Mouse (Mus musculus) megakaryocyte, embryonic 14.5 days (primary cell): ENCODE results near the gene Hnrnph3. TPM values are rescaled to one million over a fixed set of nuclear protein-coding genes. Genes with fewer than 3 reads are reported as not detected.

ENCODE experiments used
- H3K27me3 ChIP-seq: replicated peaks from 2 replicates; pipeline ENCODE3; 2012; ENCODE audit warnings: inconsistent platforms
- H3K36me3 ChIP-seq: replicated peaks from 2 replicates; pipeline ENCODE3; 2012; ENCODE audit warnings: low read length, inconsistent platforms, mixed read lengths
- H3K4me1 ChIP-seq: 2 replicates; pipeline ENCODE4 v1.6.1; 2012; ENCODE audit warnings: inconsistent platforms
- H3K4me3 ChIP-seq: replicated peaks from 2 replicates; pipeline ENCODE3; 2012; ENCODE audit warnings: moderate library complexity, mild to moderate bottlenecking, inconsistent platforms
- H3K9me3 ChIP-seq: 2 replicates; pipeline ENCODE4 v1.6.1; 2012; ENCODE audit warnings: inconsistent platforms
- FLI1 ChIP-seq: IDR thresholded peaks from 2 replicates; pipeline ENCODE4 v1.6.1; 2012; ENCODE audit warnings: low read length, inconsistent platforms, mixed read lengths
- GATA1 ChIP-seq: IDR thresholded peaks from 3 replicates; pipeline ENCODE4 v1.6.1; 2012; ENCODE audit warnings: mixed read lengths, low read length, inconsistent platforms, borderline replicate concordance
- polyA plus RNA-seq: library from polyadenylated mRNA; stranded (reverse); fragments of >175 nt; gene quantifications from 2 replicates; pipeline ENCODE4 v1.2.3, GENCODE M21; 2012; ENCODE audit warnings: low replicate concordance; ENCODE audit not compliant: insufficient read depth

Hnrnph3 gene
- polyA plus RNA-seq, 1 experiment, result 18.4 TPM

DNA sequence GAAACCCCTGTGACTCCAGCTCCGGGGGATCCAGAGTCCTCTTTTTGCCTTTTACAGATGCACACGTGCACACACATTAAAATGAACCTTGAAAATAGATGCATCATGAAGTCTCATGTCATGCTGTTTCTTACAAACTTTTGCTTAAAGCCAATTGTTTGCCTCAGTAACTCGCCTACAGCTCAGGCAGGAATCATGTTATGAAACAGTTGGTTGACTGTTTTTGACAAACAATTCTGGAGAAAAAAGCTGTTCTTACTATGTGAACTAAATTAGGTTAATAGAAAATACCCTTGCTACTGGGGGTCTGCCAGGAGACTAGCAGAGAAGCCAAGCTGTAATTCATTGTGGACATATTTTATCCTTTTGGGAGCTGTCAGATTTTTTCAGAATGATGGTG lies 8.9 kb upstream of the Hnrnph3 start:
- no peaks in the 10 kb centered on the region for H3K36me3 ChIP-seq
- TF ChIP-seq FLI1 (no peak), GATA1 (no peak)
- peaks cover 5% of the 10 kb centered on the region for H3K9me3 ChIP-seq
- H3K27me3 ChIP-seq, result peaks cover 6% of the 10 kb centered on the region
- H3K4me1 ChIP-seq, result peaks cover 16% of the 10 kb centered on the region
- H3K4me3 ChIP-seq, result no peak overlapping the region

DNA sequence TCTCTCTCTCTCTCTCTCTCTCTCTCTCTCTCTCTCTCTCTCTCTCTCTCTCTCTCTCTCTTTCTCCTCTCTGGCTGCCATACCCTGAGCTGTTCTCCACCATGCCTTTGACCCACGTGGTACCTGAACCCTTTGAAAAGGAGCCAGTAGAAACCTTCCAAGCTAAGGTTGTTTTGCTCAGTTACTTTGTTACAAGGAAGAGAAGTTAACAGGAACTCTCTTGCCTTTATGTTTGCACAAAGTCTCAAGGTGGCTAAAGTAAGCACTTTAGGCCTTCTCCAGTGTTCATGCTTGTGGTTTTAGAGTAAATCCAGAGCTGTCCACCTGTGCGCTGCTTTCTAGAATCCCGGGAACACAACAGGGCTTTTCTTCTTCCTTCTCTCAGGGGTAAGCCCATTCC lies 8.2 kb upstream of the Hnrnph3 start:
- Histone ChIP-seq H3K36me3 (no peaks in the 10 kb centered on the region), H3K9me3 (peaks cover 8% of the 10 kb centered on the region), H3K4me3 (no peak overlapping the region), H3K27me3 (peaks cover 4% of the 10 kb centered on the region), H3K4me1 (peaks cover 16% of the 10 kb centered on the region)
- TF ChIP-seq GATA1, result no peak
- no peak for TF ChIP-seq FLI1

DNA sequence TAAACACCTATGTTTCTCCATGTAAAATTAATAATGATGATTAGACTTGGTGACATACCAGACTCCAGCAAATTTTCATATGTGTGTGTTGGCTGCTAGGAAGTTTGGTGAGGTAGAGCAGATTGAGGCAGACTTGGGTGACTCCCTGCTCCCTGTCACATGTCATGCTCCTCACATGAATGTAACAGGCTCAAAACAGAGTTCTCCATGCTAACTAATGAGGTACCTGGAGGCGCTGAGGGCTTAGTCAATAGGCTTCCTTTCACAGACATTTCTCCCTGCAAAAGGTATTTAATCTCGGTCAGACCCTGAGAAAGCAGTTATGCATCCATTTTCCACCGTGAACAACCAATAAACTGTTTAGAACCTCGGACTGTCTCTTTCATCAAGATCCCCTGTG lies 4.4 kb upstream of the Hnrnph3 start:
- Histone ChIP-seq H3K36me3 (no peaks in the 10 kb centered on the region), H3K27me3 (peaks cover 2% of the 10 kb centered on the region), H3K9me3 (peaks cover 8% of the 10 kb centered on the region), H3K4me3 (no peak overlapping the region), H3K4me1 (peaks cover 21% of the 10 kb centered on the region)
- TF ChIP-seq GATA1, result no peak
- no peak for TF ChIP-seq FLI1

DNA sequence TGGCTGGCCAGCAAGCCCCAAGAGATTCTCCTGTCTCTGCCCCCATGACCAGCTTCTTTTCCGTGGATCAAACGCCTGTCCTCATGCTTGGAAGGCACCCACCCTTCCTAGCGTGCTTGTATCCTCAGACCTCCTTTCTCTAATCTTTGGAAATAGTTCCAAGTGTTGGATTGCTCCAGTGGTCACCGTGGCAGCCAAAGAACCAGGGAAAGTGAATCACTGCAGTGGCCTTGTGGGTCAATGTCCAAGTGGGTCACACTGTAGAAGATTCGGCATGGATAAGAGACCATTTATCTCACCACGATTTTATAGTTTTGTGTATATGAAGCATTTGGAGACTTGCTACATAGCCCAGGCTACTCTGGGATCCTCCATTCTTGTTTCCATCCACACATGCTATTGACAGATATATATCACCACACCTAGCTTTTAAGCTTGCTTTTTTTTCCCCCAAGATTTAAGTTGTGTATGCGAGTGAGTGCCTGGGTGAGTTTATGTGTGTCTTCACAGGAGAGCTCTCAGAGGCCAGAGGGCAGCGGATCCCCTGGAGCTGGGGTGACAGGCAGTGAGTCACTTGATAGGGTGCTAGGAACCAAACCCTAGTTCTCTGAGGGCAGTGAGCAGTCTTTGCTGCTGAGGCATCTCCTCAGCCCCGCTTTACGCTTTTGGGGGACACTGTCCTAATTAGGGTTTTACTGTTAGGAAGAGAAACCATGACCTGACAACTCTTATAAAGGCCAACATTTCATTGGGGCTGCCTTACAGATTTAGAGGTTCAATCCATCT lies 3.6 kb upstream of the Hnrnph3 start:
- H3K9me3 ChIP-seq, result peaks cover 8% of the 10 kb centered on the region
- no peak overlapping the region for H3K4me3 ChIP-seq
- H3K4me1 ChIP-seq, result peaks cover 21% of the 10 kb centered on the region
- H3K36me3 ChIP-seq, result no peaks in the 10 kb centered on the region
- peaks cover 2% of the 10 kb centered on the region for H3K27me3 ChIP-seq
- no peak for TF ChIP-seq FLI1
- no peak for TF ChIP-seq GATA1

DNA sequence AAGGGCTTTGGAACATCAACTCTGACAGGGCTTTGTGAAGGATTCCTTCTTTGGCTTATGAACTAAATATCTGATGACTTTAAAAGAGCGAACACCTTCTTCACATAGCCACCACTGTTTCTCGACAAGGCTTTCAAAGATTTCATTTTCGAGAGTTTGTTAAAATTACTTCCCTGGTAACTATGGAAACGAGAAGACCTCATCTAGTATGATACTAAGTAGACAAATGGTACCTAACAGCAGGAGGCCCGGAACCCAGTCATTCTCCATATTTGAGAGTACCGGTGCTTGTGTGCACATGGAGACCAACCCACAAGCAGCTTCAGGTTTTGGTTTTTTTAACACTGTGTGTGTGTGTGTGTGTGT lies 2.8 kb upstream of the Hnrnph3 start:
- Histone ChIP-seq H3K27me3 (peaks cover 2% of the 10 kb centered on the region), H3K9me3 (peaks cover 8% of the 10 kb centered on the region), H3K4me1 (peaks cover 21% of the 10 kb centered on the region), H3K4me3 (no peak overlapping the region), H3K36me3 (no peaks in the 10 kb centered on the region)
- TF ChIP-seq FLI1 (no peak), GATA1 (no peak)

DNA sequence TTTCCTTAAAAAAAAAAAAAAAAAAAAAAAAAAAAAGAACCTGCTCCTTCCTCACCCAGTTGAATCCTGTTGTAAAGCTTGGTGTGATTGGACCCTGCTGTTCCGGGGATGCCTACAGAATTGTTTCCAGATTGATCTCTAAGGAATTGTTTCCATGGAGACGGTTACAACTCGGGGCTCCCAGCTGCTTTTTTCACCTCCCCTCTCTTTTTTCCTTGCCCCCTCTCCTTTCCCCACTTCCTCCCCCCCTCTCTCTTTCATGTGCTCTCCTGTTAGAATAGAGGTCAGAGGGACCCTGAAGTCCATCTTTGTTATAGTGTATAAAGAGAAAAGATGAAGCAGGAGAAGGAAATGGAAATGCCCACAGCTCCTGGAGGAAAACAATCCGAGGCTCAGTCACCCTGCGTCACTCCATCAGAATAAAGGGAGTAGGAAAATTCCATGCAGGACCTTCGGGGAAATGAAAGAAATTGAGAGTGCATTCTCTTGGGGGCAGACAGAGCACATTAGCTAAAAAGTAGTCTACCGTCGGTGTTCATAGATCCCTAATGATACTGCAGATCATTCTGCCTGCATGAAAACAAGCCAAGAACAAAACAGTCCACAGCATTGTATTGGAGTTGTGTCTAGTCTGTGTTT lies 2.3 kb upstream of the Hnrnph3 start:
- H3K27me3 ChIP-seq, result peaks cover 2% of the 10 kb centered on the region
- H3K9me3 ChIP-seq, result peaks cover 8% of the 10 kb centered on the region
- TF ChIP-seq GATA1 (no peak), FLI1 (no peak)
- no peak overlapping the region for H3K4me3 ChIP-seq
- H3K36me3 ChIP-seq, result no peaks in the 10 kb centered on the region
- peaks cover 26% of the 10 kb centered on the region for H3K4me1 ChIP-seq

DNA sequence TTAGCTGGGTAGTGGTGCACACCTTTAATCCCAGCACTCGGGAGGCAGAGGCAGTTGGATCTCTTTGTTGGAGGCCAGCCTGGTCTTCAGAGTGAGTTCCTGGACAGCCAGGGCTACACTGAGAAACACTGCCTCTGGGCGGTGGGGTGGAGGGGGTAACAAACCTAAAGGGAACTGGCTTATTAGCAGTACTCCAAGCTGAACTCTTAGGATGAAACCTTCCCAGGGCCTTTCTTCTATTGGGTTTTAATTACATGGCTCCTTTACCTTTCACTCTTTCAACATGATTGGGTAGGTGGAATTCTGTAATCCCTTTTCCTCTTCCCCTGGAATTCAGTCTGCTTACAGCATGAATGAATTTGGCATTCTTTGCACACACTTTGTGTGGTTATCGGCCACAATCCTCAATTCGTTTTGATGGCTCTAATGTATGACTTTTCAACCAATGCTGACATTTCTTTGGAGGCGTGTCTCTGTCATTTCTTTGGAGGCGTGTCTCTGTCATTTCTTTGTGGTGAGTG lies 1.5 kb upstream of the Hnrnph3 start:
- H3K36me3 ChIP-seq, result no peaks in the 10 kb centered on the region
- peaks cover 8% of the 10 kb centered on the region for H3K9me3 ChIP-seq
- peaks cover 2% of the 10 kb centered on the region for H3K27me3 ChIP-seq
- H3K4me1 ChIP-seq, result peaks cover 33% of the 10 kb centered on the region
- TF ChIP-seq GATA1, result no peak
- TF ChIP-seq FLI1, result no peak
- H3K4me3 ChIP-seq, result peak overlapping the region; percentile 7

DNA sequence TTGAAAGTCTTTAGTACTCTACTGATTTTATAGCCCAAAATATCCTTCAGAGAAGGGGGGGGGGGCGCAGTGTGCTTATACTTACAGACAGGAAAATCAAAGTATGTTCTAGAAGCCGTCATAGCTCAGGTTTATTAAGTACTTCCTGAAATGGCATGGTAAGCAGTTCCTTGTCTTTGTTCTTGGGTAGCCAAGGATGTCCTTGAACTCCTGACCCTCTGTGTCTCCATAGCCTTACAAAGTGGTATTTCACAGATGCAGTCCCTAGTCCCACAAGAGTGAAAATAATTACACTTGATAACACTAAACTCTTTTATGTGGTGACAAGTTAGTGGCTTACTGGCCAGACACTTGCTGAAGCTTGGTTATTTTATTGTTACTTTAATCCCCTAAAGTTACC lies 999 bp upstream of the Hnrnph3 start:
- TF ChIP-seq FLI1, result no peak
- TF ChIP-seq GATA1, result no peak
- Histone ChIP-seq H3K4me3 (peak overlapping the region; percentile 98), H3K36me3 (no peaks in the 10 kb centered on the region), H3K9me3 (peaks cover 8% of the 10 kb centered on the region), H3K4me1 (peaks cover 38% of the 10 kb centered on the region), H3K27me3 (no peaks in the 10 kb centered on the region)

DNA sequence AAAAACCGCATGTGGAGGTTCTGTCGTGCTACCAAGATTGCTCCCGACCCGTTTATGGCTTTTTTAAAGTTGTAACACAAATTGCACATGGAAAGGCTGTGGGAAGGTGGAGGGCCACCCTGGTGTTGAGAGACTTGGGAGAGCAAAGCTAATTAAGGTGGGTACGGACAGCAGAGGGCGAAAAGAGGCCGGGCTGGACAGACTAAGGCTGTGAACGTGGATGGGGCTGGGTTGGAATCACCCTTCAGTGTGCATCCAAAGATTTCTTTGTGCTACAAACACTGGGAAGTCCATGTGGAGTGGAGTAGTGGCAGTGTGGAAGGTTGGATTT lies 528 bp upstream of the Hnrnph3 start:
- peak overlapping the region; percentile 98 for H3K4me3 ChIP-seq
- H3K9me3 ChIP-seq, result peaks cover 8% of the 10 kb centered on the region
- no peak for TF ChIP-seq FLI1
- TF ChIP-seq GATA1, result no peak
- H3K27me3 ChIP-seq, result no peaks in the 10 kb centered on the region
- H3K36me3 ChIP-seq, result peaks cover under 1% of the 10 kb centered on the region
- peaks cover 38% of the 10 kb centered on the region for H3K4me1 ChIP-seq

DNA sequence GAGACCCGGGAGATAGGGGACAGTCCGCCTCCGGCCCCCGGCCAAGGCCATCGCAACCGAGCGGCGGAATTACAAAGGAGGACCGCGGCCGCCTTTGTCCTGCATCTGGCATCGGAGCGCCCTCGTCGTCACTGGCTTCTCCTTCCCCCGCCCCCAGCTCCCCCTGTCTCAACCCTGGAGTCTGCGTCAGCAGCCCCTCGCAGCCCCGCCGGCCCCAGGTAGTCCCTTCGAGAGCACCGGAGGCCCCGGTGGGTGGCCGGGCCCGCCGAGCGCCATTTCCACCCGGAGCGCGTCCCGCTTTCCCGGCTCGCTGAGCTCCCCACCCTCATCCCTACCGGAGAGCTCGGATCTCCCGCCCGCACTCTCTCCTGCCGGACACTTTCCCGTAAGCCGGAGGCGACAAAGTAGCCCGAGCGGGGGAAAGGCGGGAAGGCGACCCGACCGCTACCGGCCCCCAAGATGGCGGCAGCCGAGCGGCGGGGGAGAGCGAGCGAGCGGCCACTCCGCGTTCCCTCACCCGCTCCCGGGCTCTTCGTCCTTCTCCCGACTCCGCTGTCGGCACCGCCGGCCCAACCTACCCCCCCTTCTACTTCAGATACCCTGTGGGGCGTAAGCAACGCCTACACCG lies 782 bp downstream of the Hnrnph3 start:
- H3K4me1 ChIP-seq, result peaks cover 41% of the 10 kb centered on the region
- no peak for TF ChIP-seq GATA1
- no peak for TF ChIP-seq FLI1
- no peaks in the 10 kb centered on the region for H3K27me3 ChIP-seq
- peak overlapping the region; percentile 98 for H3K4me3 ChIP-seq
- peaks cover 7% of the 10 kb centered on the region for H3K36me3 ChIP-seq
- peaks cover 6% of the 10 kb centered on the region for H3K9me3 ChIP-seq
